Mouse (Mus musculus): ENCODE results near the gene Tpcn1. TPM values are rescaled to one million over a fixed set of nuclear protein-coding genes. Genes with fewer than 3 reads are reported as not detected.

Tpcn1 gene
- total RNA-seq, 2 experiments from 2014 or later: 147 to 199 TPM

GRCm38 (mm10) chr5:120611416-120611815 lies 22.9 kb upstream of the Tpcn1 start:
- ATAC-seq (replicated peaks; ENCODE audit: low FRiP score, poor library complexity, severe bottlenecking): no peak

GRCm38 (mm10) chr5:120610906-120611305 lies 22.4 kb upstream of the Tpcn1 start:
- ATAC-seq (replicated peaks; ENCODE audit: low FRiP score, poor library complexity, severe bottlenecking): no peak

- ATAC-seq (replicated peaks; ENCODE audit: low FRiP score, poor library complexity, severe bottlenecking): no peak
These were observed 20.8 kb upstream of the Tpcn1 start for GRCm38 (mm10) chr5:120609246-120609775.

GRCm38 (mm10) chr5:120607335-120607734 lies 18.9 kb upstream of the Tpcn1 start:
- no peak for ATAC-seq (replicated peaks; ENCODE audit: low FRiP score, poor library complexity, severe bottlenecking)

GRCm38 (mm10) chr5:120606590-120607200 lies 18.2 kb upstream of the Tpcn1 start:
- no peak for ATAC-seq (replicated peaks; ENCODE audit: low FRiP score, poor library complexity, severe bottlenecking)

- peak; percentile 70 for ATAC-seq (replicated peaks; ENCODE audit: low FRiP score, poor library complexity, severe bottlenecking)
These were observed 17.2 kb upstream of the Tpcn1 start for GRCm38 (mm10) chr5:120605688-120606087.

- no peak for ATAC-seq (replicated peaks; ENCODE audit: low FRiP score, poor library complexity, severe bottlenecking)
These were observed 16.8 kb upstream of the Tpcn1 start for GRCm38 (mm10) chr5:120605241-120605661.

GRCm38 (mm10) chr5:120604839-120605238 lies 16.4 kb upstream of the Tpcn1 start:
- peak; percentile 42; the same call in 1 of the 2 replicates for ATAC-seq (replicated peaks; ENCODE audit: low FRiP score, poor library complexity, severe bottlenecking)

- ATAC-seq (replicated peaks; ENCODE audit: low FRiP score, poor library complexity, severe bottlenecking): no peak
These were observed 15.0 kb upstream of the Tpcn1 start for GRCm38 (mm10) chr5:120603515-120603914.

GRCm38 (mm10) chr5:120602210-120602609 lies 13.7 kb upstream of the Tpcn1 start:
- no peak for ATAC-seq (replicated peaks; ENCODE audit: low FRiP score, poor library complexity, severe bottlenecking)

GRCm38 (mm10) chr5:120600946-120601668 lies 12.6 kb upstream of the Tpcn1 start:
- peak; percentile 58 for ATAC-seq (replicated peaks; ENCODE audit: low FRiP score, poor library complexity, severe bottlenecking)

GRCm38 (mm10) chr5:120599625-120600024 lies 11.2 kb upstream of the Tpcn1 start:
- ATAC-seq (replicated peaks; ENCODE audit: low FRiP score, poor library complexity, severe bottlenecking): peak; percentile 79

GRCm38 (mm10) chr5:120594485-120594884 lies 6.0 kb upstream of the Tpcn1 start:
- no peak for ATAC-seq (replicated peaks; ENCODE audit: low FRiP score, poor library complexity, severe bottlenecking)

- ATAC-seq (replicated peaks; ENCODE audit: low FRiP score, poor library complexity, severe bottlenecking): no peak
These were observed 3.7 kb upstream of the Tpcn1 start for GRCm38 (mm10) chr5:120592141-120592540.

- ATAC-seq (replicated peaks; ENCODE audit: low FRiP score, poor library complexity, severe bottlenecking): no peak
These were observed 2.0 kb upstream of the Tpcn1 start for GRCm38 (mm10) chr5:120590356-120591010.

GRCm38 (mm10) chr5:120587940-120588568 lies 419 bp downstream of the Tpcn1 start:
- ATAC-seq (replicated peaks; ENCODE audit: low FRiP score, poor library complexity, severe bottlenecking): peak; percentile 6

- ATAC-seq (replicated peaks; ENCODE audit: low FRiP score, poor library complexity, severe bottlenecking): peak; percentile 62
These were observed 902 bp downstream of the Tpcn1 start for GRCm38 (mm10) chr5:120587616-120587926.

- ATAC-seq (replicated peaks; ENCODE audit: low FRiP score, poor library complexity, severe bottlenecking): peak; percentile 53
These were observed 1.5 kb downstream of the Tpcn1 start for GRCm38 (mm10) chr5:120586741-120587615.

GRCm38 (mm10) chr5:120584968-120585367 lies 3.5 kb downstream of the Tpcn1 start:
- no peak for ATAC-seq (replicated peaks; ENCODE audit: low FRiP score, poor library complexity, severe bottlenecking)

Data from erythroblast, adult 5-6 weeks (primary cell).